Mouse (Mus musculus): ENCODE data around the gene Bmpr2. TPM values are rescaled to one million over a fixed set of nuclear protein-coding genes. Genes with fewer than 3 reads are reported as not detected.
"Not testable (repeated sequence)": the region's sequence is repeated elsewhere in the genome, so short reads cannot be mapped to it uniquely, and the experiment has no call there.

Gene Bmpr2
- polyA plus RNA-seq (2012; ENCODE audit: insufficient read depth, insufficient read length, low replicate concordance, missing spikeins) = 58.9 and 146 TPM in 2 replicates

DNA sequence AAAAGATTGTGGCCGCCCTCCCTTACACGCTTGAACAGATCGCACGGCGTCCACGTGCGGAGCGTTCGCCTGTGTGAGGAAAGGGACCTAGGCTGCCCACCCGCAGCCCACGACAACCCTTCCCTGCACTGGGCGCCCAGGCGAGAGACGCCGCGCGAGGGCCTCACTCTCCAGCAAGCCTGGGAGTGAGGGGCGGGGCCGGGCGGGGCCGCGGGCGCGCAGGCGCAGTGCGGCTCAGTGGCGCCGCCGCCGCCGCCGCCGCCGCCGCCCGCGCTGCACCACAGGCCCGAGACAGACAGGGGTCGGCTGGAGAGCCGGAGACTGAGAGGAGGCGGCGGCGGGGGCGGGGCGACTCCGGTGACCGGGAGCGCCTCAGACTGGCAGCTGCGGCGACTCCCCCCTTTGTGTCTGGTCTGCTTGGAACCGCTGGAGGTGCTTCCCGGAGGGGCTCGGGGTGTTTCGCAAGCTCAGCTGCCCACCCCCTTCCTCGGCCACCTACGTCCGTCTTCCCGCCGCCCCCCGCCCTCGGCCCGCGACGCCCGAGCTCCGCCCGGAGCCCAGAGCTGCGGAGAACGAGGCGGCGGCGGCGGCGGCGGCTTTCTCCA, at the start of gene Bmpr2:
Gene Bmpr2 (plus strand): TSS at position 237 of the 605 bp plus-strand sequence.
- peak within 1 kb of the TSS; percentile 92 for H3K27ac ChIP-seq (ENCODE audit: insufficient read depth, low read depth, low read length)
- peak; percentile 97 for TF ChIP-seq POLR2A (IDR thresholded peaks at IDR 0.05; ENCODE audit: insufficient read depth, low read depth, low read length)
- TF ChIP-seq CTCF (IDR thresholded peaks at IDR 0.05; ENCODE audit: insufficient read depth, low read depth, low read length) = no peak
- peak within 1 kb of the TSS; percentile 97 for H3K4me3 ChIP-seq (ENCODE audit: insufficient read depth, low read depth, low read length)
- under 1% methylated on average over 72 of the region's 75 CpGs for WGBS
- H3K4me1 ChIP-seq (ENCODE audit: control insufficient read depth, insufficient read depth, low read length) = no peaks in the 10 kb centered on the region

DNA sequence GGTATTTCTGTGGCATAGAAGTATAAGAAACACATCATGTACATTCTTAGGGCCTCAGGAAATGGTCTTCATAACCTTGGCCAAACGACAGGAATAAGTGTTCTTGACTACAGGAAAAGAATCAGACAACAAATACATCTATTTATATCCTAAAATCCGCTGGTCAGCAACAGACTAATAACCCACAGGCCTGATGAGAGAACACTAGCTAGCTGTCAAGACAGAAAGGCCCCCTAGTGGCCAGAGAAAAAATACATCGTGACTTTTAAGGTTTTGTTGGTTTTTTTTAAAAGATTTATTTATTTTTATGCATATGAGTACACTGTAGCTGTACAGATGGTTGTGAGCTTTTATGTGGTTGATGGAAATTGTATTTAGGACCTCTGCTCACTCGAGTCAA, 43.3 kb upstream of the Bmpr2 start:
- TF ChIP-seq CTCF (IDR thresholded peaks at IDR 0.05; ENCODE audit: insufficient read depth, low read depth, low read length) (no peak), POLR2A (IDR thresholded peaks at IDR 0.05; ENCODE audit: insufficient read depth, low read depth, low read length) (no peak)
- 38% methylated on average over 4 of the region's 4 CpGs for WGBS

DNA sequence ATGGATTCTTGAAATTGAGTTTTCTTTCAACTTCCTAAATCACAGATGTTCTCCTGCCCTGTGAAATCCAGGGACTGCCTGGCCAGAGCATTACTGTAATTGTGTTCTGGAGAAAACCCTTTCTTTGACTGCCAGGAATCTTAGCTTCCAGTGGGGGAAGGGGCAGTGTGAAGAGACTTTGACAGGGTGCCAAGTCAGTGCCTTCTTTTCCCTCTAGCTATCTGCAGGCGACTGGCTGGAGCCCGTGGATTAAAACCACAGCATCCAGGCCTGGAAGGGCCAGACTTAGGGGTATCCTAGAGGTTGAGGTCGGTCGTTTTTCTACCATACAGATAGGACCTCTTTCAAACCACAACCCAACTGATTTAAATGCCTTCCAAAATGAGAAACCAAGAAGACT, 37.5 kb upstream of the Bmpr2 start:
- WGBS = 43% methylated on average over 4 of the region's 4 CpGs
- H3K4me3 ChIP-seq (ENCODE audit: insufficient read depth, low read depth, low read length) = no peak overlapping the region
- H3K27ac ChIP-seq (ENCODE audit: insufficient read depth, low read depth, low read length) = no peak overlapping the region
- TF ChIP-seq CTCF (IDR thresholded peaks at IDR 0.05; ENCODE audit: insufficient read depth, low read depth, low read length) (no peak), POLR2A (IDR thresholded peaks at IDR 0.05; ENCODE audit: insufficient read depth, low read depth, low read length) (no peak)
- H3K4me1 ChIP-seq (ENCODE audit: control insufficient read depth, insufficient read depth, low read length) = no peaks in the 10 kb centered on the region

More for the DNA sequence above, 43.3 kb upstream of the Bmpr2 start:
- Histone ChIP-seq H3K27ac (ENCODE audit: insufficient read depth, low read depth, low read length) (no peak overlapping the region), H3K4me1 (ENCODE audit: control insufficient read depth, insufficient read depth, low read length) (no peaks in the 10 kb centered on the region), H3K4me3 (ENCODE audit: insufficient read depth, low read depth, low read length) (no peak overlapping the region)

DNA sequence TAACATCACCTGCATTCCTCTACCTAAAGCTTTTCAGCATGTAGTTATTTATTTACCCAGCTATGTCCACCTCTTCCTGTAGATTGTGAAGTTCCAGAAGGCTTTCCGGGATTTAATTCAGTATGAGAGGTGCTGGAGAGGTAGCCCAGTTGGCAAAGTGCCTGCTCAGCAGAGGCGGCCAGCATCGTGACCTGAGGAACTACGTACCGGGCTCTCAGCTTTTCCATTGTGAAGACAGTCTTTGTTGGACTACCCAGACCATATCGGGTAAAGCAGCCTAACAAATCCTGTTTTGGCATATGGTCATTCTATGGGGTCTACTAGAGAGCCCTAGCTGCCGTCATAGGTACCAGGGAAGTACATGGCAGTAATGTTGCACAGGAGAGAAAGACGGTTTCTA, 33.1 kb upstream of the Bmpr2 start:
- WGBS = 41% methylated on average over 8 of the region's 8 CpGs
- Histone ChIP-seq H3K4me1 (ENCODE audit: control insufficient read depth, insufficient read depth, low read length) (no peaks in the 10 kb centered on the region), H3K4me3 (ENCODE audit: insufficient read depth, low read depth, low read length) (no peak overlapping the region), H3K27ac (ENCODE audit: insufficient read depth, low read depth, low read length) (no peak overlapping the region)
- TF ChIP-seq POLR2A (IDR thresholded peaks at IDR 0.05; ENCODE audit: insufficient read depth, low read depth, low read length) = no peak
- no peak for TF ChIP-seq CTCF (IDR thresholded peaks at IDR 0.05; ENCODE audit: insufficient read depth, low read depth, low read length)

GRCm38 (mm10) chr1:59730737-59731136, 32.5 kb upstream of the Bmpr2 start:
- no peak for TF ChIP-seq POLR2A (IDR thresholded peaks at IDR 0.05; ENCODE audit: insufficient read depth, low read depth, low read length)
- TF ChIP-seq CTCF (IDR thresholded peaks at IDR 0.05; ENCODE audit: insufficient read depth, low read depth, low read length) = no peak
- H3K27ac ChIP-seq (ENCODE audit: insufficient read depth, low read depth, low read length) = no peak overlapping the region
- no peak overlapping the region for H3K4me3 ChIP-seq (ENCODE audit: insufficient read depth, low read depth, low read length)
- WGBS = 64% methylated on average over 4 of the region's 4 CpGs
- H3K4me1 ChIP-seq (ENCODE audit: control insufficient read depth, insufficient read depth, low read length) = no peaks in the 10 kb centered on the region

DNA sequence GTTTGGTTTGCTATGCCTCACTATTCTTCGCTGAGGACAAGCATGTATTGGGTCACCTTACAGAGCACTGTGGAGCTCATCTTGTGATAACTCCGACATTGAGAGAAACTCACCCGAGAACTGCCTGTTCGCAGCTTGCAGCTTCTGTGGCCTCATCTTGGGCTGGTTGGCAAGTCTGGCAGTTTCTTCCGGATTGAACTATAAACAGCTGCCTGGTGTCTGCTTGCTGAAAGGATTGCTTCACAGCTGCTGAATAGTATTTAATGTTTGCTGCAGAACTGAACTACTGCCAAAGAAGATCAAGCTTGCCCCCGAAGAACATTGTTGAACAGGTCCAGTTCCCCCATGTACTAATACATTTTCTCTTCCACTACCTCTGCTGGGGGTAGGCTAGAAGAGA, 29.1 kb upstream of the Bmpr2 start:
- Histone ChIP-seq H3K4me1 (ENCODE audit: control insufficient read depth, insufficient read depth, low read length) (no peaks in the 10 kb centered on the region), H3K27ac (ENCODE audit: insufficient read depth, low read depth, low read length) (no peak overlapping the region), H3K4me3 (ENCODE audit: insufficient read depth, low read depth, low read length) (no peak overlapping the region)
- TF ChIP-seq POLR2A (IDR thresholded peaks at IDR 0.05; ENCODE audit: insufficient read depth, low read depth, low read length) = no peak
- no peak for TF ChIP-seq CTCF (IDR thresholded peaks at IDR 0.05; ENCODE audit: insufficient read depth, low read depth, low read length)
- whole genome bisulfite sequencing = 29% methylated on average over 6 of the region's 6 CpGs

GRCm38 (mm10) chr1:59738768-59739414, 24.3 kb upstream of the Bmpr2 start:
- H3K4me1 ChIP-seq (ENCODE audit: control insufficient read depth, insufficient read depth, low read length) = no peaks in the 10 kb centered on the region
- WGBS = 87% methylated on average over 6 of the region's 6 CpGs
- no peak overlapping the region for H3K4me3 ChIP-seq (ENCODE audit: insufficient read depth, low read depth, low read length)
- H3K27ac ChIP-seq (ENCODE audit: insufficient read depth, low read depth, low read length) = no peak overlapping the region
- TF ChIP-seq POLR2A (IDR thresholded peaks at IDR 0.05; ENCODE audit: insufficient read depth, low read depth, low read length) = no peak
- no peak for TF ChIP-seq CTCF (IDR thresholded peaks at IDR 0.05; ENCODE audit: insufficient read depth, low read depth, low read length)

GRCm38 (mm10) chr1:59739577-59740354, 23.4 kb upstream of the Bmpr2 start:
- WGBS = 64% methylated on average over 17 of the region's 17 CpGs
- H3K4me1 ChIP-seq (ENCODE audit: control insufficient read depth, insufficient read depth, low read length) = no peaks in the 10 kb centered on the region
- no peak for TF ChIP-seq POLR2A (IDR thresholded peaks at IDR 0.05; ENCODE audit: insufficient read depth, low read depth, low read length)
- TF ChIP-seq CTCF (IDR thresholded peaks at IDR 0.05; ENCODE audit: insufficient read depth, low read depth, low read length) = no peak

GRCm38 (mm10) chr1:59749047-59749446, 14.2 kb upstream of the Bmpr2 start:
- no peak overlapping the region for H3K27ac ChIP-seq (ENCODE audit: insufficient read depth, low read depth, low read length)
- no peak for TF ChIP-seq CTCF (IDR thresholded peaks at IDR 0.05; ENCODE audit: insufficient read depth, low read depth, low read length)
- no peak for TF ChIP-seq POLR2A (IDR thresholded peaks at IDR 0.05; ENCODE audit: insufficient read depth, low read depth, low read length)
- no peak overlapping the region for H3K4me3 ChIP-seq (ENCODE audit: insufficient read depth, low read depth, low read length)
- no peaks in the 10 kb centered on the region for H3K4me1 ChIP-seq (ENCODE audit: control insufficient read depth, insufficient read depth, low read length)
- WGBS = 76% methylated on average over 2 of the region's 2 CpGs

More at GRCm38 (mm10) chr1:59739577-59740354, 23.4 kb upstream of the Bmpr2 start:
- H3K27ac ChIP-seq (ENCODE audit: insufficient read depth, low read depth, low read length) = no peak overlapping the region
- H3K4me3 ChIP-seq (ENCODE audit: insufficient read depth, low read depth, low read length) = no peak overlapping the region

DNA sequence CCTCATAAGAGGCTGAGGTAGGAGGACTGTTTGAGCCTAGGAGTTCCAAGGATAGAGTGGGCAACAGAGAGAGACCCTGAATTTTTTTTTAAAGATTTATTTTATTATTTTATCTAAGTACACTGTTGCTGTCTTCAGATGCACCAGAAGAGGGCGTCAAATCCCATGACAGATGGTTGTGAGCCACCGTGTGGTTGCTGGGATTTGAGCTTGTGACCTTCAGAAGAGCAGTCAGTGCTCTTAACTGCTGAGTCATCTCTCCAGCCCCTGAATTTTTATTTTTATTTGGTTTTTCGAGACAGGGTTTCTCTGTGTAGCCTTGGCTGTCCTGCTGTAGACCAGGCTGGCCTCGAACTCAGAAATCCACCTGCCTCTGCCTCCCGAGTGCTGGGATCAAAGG, 13.5 kb upstream of the Bmpr2 start:
- H3K4me3 ChIP-seq (ENCODE audit: insufficient read depth, low read depth, low read length); H3K27ac ChIP-seq (ENCODE audit: insufficient read depth, low read depth, low read length); H3K4me1 ChIP-seq (ENCODE audit: control insufficient read depth, insufficient read depth, low read length): not testable (repeated sequence)
- 81% methylated on average over 5 of the region's 5 CpGs for WGBS
